Mouse (Mus musculus): ENCODE data around the gene Rph3a.
"Not testable (repeated sequence)": the region's sequence is repeated elsewhere in the genome, so short reads cannot be mapped to it uniquely, and the experiment has no call there.

Gene Rph3a

DNA sequence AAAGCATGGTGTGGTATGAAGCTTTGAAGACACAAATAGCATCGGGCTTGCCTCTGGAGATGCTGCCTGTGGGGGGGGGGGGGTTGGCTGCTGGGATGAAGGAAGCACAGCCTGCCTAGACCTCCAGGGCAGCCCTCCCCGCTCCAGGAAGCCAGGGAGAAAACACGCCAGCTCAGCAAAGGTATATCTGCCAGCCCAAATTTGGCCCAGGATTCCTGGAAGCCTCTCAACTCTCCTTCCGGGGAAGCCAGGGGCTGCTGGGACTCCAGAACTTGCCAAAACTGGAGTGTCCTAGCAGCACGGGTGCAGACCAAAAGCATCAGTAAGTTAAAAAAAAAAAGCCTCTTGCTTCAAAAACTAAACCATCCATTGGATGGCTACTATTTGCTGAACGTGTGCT lies 37.6 kb downstream of the Rph3a start:
- peak; percentile 94 for DNase-seq

DNA sequence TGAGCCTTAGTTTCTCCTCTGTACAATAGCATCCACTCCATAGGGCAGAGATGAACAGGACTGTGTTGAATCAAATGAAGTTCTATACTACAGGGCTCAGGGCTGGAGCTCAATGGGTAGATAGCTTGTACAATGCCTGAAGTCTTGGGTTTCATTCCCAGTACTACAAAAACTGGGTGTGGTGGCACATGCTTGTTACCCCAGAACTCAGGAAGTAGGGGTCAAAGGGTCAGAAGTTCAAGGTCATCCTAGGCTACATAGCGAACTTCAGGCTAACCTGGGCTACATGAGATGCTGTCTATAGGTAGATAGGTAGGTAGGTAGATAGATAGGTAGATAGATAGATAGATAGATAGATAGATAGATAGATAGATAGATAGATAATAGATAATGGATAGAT lies 38.6 kb downstream of the Rph3a start:
- DNase-seq, result peak; percentile 34

GRCm38 (mm10) chr5:120969703-120970102 lies 40.2 kb downstream of the Rph3a start:
- peak; percentile 94 for DNase-seq

- peak; percentile 45 for DNase-seq
Measured at GRCm38 (mm10) chr5:120968799-120969198, 41.1 kb downstream of the Rph3a start.

- DNase-seq, result peak; percentile 41
Measured at GRCm38 (mm10) chr5:120968134-120968532, 41.8 kb downstream of the Rph3a start.

- peak; percentile 53 for DNase-seq
Measured at GRCm38 (mm10) chr5:120967355-120968133, 42.3 kb downstream of the Rph3a start.

GRCm38 (mm10) chr5:120966894-120967293 lies 43.0 kb downstream of the Rph3a start:
- no peak for DNase-seq

DNA sequence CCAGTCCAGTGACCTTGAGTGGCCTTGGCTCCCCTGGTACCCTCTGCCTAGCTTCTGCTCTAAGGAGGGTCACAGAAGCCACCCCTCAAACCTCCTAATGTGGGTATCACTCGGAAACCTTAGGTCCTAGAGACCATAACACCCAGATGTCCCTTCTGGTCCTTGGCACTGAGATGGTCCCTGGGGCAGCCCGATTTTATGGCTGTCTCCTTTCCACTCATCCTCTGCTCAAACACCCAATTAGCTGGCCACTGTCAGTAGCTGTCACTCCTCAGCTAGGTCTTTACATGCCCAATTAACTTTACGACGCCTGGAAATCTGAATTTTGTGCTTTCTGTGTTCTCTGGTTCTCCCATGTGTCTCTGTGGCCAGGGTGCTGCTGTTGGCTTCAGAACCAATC lies 43.7 kb downstream of the Rph3a start:
- DNase-seq, result no peak

DNA sequence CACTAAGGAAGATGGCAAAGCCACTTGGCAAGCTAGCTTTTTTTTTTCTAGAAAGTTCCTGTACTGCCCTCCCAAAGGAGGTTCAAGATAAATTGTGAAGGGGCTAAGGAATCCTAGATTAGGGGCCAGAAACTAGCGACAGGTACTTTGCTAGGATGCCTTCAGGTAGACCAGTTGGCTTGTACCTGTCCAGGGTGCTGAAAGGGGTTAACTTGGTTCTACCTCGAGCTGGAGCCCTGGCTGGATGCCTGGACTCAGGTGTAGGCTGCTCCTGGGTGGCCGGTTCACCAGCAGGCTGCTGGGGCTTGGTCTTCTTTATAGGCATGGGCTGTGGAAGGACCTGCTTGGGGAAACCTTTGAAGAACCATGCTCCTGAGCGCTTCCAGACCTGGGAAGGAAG lies 48.9 kb downstream of the Rph3a start:
- no peak for DNase-seq

GRCm38 (mm10) chr5:120953974-120954373 lies 55.9 kb downstream of the Rph3a start:
- DNase-seq, result peak; percentile 54

GRCm38 (mm10) chr5:120952242-120952770 lies 57.6 kb downstream of the Rph3a start:
- no peak for DNase-seq

GRCm38 (mm10) chr5:120942076-120942475 lies 67.8 kb downstream of the Rph3a start:
- DNase-seq, result peak; percentile 56

DNA sequence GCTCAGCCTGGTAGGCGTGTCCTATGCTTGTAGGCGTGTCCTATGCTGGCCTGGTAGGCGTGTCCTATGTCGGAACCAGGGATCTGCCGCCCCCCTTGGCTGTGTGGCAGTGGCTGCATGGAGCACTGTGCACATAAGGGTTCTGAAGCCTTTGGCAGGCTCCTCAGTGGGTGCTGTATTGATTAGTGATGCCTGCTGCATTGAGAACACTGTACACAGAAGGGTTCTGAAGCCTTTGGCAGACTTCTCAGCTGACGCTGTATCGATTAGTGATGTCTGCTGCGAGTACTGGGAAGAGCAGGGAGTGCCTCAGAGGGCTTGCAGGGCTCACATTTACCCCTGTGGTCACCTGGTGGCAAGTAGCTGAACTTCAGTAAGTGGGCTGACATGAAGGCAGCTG lies 71.3 kb downstream of the Rph3a start:
- DNase-seq, result no peak

DNA sequence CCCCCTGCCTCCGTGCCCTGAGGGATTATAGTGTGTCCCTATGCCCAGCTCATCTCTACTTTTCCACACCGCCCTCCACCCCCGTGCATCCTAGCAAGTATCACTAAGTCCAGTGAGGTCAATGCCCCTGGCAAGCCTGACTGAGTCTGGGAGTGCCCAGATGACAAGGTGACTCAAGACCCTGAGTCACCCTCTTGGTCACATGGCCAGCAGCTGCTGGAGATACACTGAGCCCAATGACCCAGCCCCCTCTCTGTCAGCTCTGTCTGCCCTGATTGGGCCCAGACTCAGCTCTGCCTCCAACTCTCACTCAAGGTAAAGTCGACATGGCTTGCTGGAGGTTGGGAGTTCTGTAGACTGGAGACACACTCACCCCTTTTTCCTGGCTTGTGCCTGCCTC lies 72.1 kb downstream of the Rph3a start:
- DNase-seq, result no peak

GRCm38 (mm10) chr5:120933966-120934365 lies 75.9 kb downstream of the Rph3a start:
- DNase-seq, result no peak

DNA sequence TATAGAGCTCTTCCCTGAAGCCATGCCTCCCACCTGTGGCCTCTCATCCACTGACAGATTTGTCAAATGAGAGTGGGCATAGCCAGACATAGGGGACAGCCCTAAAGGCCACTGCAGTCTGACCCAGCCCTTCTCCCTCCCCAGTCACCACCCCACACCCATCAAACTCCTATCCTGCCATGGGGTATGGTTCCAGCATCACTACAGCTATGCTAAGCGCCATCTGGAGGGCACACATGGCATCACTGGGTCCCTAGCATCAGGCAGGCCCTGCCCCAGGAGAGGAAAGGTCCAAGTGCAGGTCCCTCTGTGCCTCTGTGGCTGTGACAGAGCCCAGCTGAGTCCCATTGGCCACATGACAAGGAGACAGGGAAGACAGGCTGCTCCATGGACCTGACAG lies 82.9 kb downstream of the Rph3a start:
- no peak for DNase-seq

- not testable (repeated sequence) for DNase-seq
Measured at GRCm38 (mm10) chr5:120926311-120926710, 83.6 kb downstream of the Rph3a start.

- DNase-seq, result not testable (repeated sequence)
Measured at GRCm38 (mm10) chr5:120924520-120924919, 85.4 kb downstream of the Rph3a start.

DNA sequence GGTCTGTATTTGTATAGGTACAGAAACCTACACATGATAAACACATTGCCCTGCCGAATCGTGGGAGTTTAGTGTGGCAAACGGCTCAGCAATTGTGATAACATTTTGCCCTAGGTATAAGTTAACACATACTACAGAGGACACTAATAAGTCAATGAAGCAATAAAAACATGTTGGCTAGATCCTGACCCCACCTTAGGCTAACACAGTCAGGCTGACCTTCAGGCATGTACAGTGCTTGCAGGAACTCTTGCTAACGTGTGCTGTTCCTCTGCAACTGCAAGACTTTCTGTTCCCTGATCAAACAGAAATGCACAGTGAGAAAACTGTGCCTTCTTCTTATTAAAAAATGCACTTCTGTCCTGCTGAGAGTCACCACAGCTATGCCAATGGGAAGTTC lies 85.9 kb downstream of the Rph3a start:
- DNase-seq, result no peak

- DNase-seq, result no peak
Measured at GRCm38 (mm10) chr5:120920296-120920695, 89.6 kb downstream of the Rph3a start.

DNA sequence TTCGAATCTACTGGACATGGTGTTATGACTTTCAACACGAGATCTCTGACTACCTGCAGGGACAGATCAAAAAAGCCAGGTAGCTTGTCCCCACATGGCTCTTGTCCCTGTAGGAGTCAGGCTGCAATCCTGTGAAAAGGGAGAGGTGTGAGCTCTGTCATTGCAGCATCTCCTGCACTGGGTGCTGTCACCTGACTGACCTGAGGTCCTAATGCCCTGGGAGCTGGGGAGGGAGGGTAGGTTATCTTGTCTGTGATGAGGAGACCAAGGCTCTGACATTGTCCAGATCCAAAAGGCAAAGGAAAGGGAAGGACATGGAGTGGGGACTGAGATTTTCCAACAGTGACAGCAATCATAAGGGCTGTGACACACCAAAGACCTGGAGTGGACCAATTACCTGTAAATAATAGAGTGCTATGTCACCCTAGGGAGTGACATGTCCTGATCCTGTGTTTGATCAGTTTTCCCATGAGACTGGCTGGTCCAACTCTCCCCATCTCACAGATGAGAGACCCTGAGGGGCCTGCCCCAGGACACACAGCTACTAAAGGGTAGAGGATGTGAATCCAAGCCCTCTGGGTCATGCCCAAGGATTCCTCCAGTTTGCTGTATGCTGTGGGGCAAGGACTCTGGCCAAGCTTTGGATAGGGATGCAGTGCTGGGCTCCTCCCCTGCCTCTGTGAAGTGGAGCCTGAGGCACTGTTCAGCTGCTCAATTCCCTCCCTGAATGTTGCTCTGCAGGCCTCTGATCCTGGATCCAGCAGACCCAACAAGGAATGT lies 90.5 kb downstream of the Rph3a start:
- DNase-seq, result not testable (repeated sequence)

GRCm38 (mm10) chr5:120914204-120914603 lies 95.7 kb downstream of the Rph3a start, which contains the start of gene Oas1d:
Gene Oas1d (plus strand): TSS chr5:120914536.
- not testable (repeated sequence) for DNase-seq

GRCm38 (mm10) chr5:120908196-120908920 lies 101.5 kb downstream of the Rph3a start:
- DNase-seq, result no peak

Measured in cerebellum, adult 9-11 months (tissue).